Mouse (Mus musculus) adrenal gland, postnatal 36 days (tissue): Measurements from ENCODE around the gene Anks1. TPM values are rescaled to one million over a fixed set of nuclear protein-coding genes. Genes with fewer than 3 reads are reported as not detected.
"Not testable (repeated sequence)": the region's sequence is repeated elsewhere in the genome, so short reads cannot be mapped to it uniquely, and the experiment has no call there.

ENCODE experiments used
- DNase-seq, 2 experiments: peaks; one replicate each; pipeline ENCODE4 v3.0.0; 2021; ENCODE audit warnings: mixed read lengths in 1 of 2
- total RNA-seq, 2 experiments: library from RNA; stranded (reverse); gene quantifications; 2 replicates each; pipeline ENCODE4 v1.2.3; 2021

The Anks1 gene
- total RNA-seq, 2 experiments from 2014 or later: 22.3 to 27.7 TPM

- no peak for DNase-seq
These were observed 87.2 kb downstream of the Anks1 start for GRCm38 (mm10) chr17:27996320-27996719.

GRCm38 (mm10) chr17:27997212-27997611 lies 88.1 kb downstream of the Anks1 start:
- DNase-seq: no peak

- not testable (repeated sequence) for DNase-seq
These were observed 90.7 kb downstream of the Anks1 start for GRCm38 (mm10) chr17:27999683-28000273.

GRCm38 (mm10) chr17:28000389-28000788 lies 91.3 kb downstream of the Anks1 start:
- no peak for DNase-seq

GRCm38 (mm10) chr17:28000851-28001250 lies 91.7 kb downstream of the Anks1 start:
- peak in 1 of 2 experiments; percentile 39 for DNase-seq

GRCm38 (mm10) chr17:28005393-28005792 lies 96.3 kb downstream of the Anks1 start:
- DNase-seq: no peak

- DNase-seq: no peak
These were observed 97.1 kb downstream of the Anks1 start for GRCm38 (mm10) chr17:28006208-28006607.

GRCm38 (mm10) chr17:28006611-28007010 lies 97.5 kb downstream of the Anks1 start:
- no peak for DNase-seq

- DNase-seq: peak; percentile 49 to 73
These were observed 98.2 kb downstream of the Anks1 start for GRCm38 (mm10) chr17:28007179-28007811.

GRCm38 (mm10) chr17:28007857-28008564 lies 98.9 kb downstream of the Anks1 start:
- DNase-seq: no peak

- DNase-seq: no peak
These were observed 99.5 kb downstream of the Anks1 start for GRCm38 (mm10) chr17:28008565-28008981.

- no peak for DNase-seq
These were observed 100.1 kb downstream of the Anks1 start for GRCm38 (mm10) chr17:28009066-28009715.

GRCm38 (mm10) chr17:28009716-28010114 lies 100.6 kb downstream of the Anks1 start:
- DNase-seq: peak; percentile 77 to 81

- no peak for DNase-seq
These were observed 101.8 kb downstream of the Anks1 start for GRCm38 (mm10) chr17:28010925-28011324.

- DNase-seq: no peak
These were observed 103.7 kb downstream of the Anks1 start for GRCm38 (mm10) chr17:28012851-28013250.

GRCm38 (mm10) chr17:28013259-28013875 lies 104.3 kb downstream of the Anks1 start:
- DNase-seq: peak; percentile 60 to 70

- no peak for DNase-seq
These were observed 105.3 kb downstream of the Anks1 start for GRCm38 (mm10) chr17:28014449-28014848.

- DNase-seq: peak in 1 of 2 experiments; percentile 48
These were observed 106.1 kb downstream of the Anks1 start for GRCm38 (mm10) chr17:28015068-28015730.

GRCm38 (mm10) chr17:28016056-28016797 lies 107.1 kb downstream of the Anks1 start:
- DNase-seq: peak; percentile 89

GRCm38 (mm10) chr17:28018344-28018743 lies 109.2 kb downstream of the Anks1 start:
- DNase-seq: no peak

GRCm38 (mm10) chr17:28018776-28019175 lies 109.7 kb downstream of the Anks1 start:
- no peak for DNase-seq
